In genomic region chr7:130325983-130326433, GRCm38 (mm10) we compare ENCODE assay signal across 8 mouse cellular contexts.
DNase-seq lines count a peak whose midpoint lies in the region; ATAC-seq and TF ChIP-seq lines count a peak whose summit lies in the region.

No protein-coding gene starts in this region.

- H3K9me3 ChIP-seq in heart, embryonic 11.5 days (replicated peaks; ENCODE audit: control insufficient read depth, low read length): no peaks in the 10 kb centered on the region
- no peaks in the 10 kb centered on the region for H3K9me3 ChIP-seq in heart, embryonic 14.5 days (ENCODE audit: control insufficient read depth, low read length)
- no peaks in the 10 kb centered on the region for H3K9me3 ChIP-seq in midbrain, embryonic 11.5 days (ENCODE audit: control insufficient read depth, low read length)

- TF ChIP-seq CTCF in lung, adult 2 months (IDR thresholded peaks at IDR 0.05; ENCODE audit: insufficient read depth, low read length): no peak

- 64% methylated on average over 15 of the region's 15 CpGs for WGBS in heart, embryonic 11.5 days (ENCODE audit: insufficient replicate concordance)
- WGBS in heart, embryonic 14.5 days: 54% methylated on average over 15 of the region's 15 CpGs
- 32% methylated on average over 15 of the region's 15 CpGs for WGBS in lung, adult 2 months
- WGBS in midbrain, embryonic 11.5 days: 91% methylated on average over 15 of the region's 15 CpGs

- no peak overlapping the region for H3K4me3 ChIP-seq in heart, embryonic 11.5 days (ENCODE audit: low read depth, low read length)
- no peak overlapping the region for H3K4me3 ChIP-seq in heart, embryonic 14.5 days (ENCODE audit: control insufficient read depth in 1 of 2, insufficient read depth in 1 of 2, low read depth in 1 of 2, low read length in 2 of 2)
- no peak overlapping the region for H3K4me3 ChIP-seq in lung, adult 2 months (replicated peaks; ENCODE audit: extremely low read depth, low read depth, low read length)
- H3K4me3 ChIP-seq in midbrain, embryonic 11.5 days (ENCODE audit: low read depth, low read length): no peak overlapping the region

- no peaks in the 10 kb centered on the region for H3K4me1 ChIP-seq in heart, embryonic 11.5 days (ENCODE audit: control insufficient read depth, insufficient read depth, low read length)
- peaks cover 5 to 13% of the 10 kb centered on the region in 2 experiments; a peak in 3 of 4 replicates for H3K4me1 ChIP-seq in heart, embryonic 14.5 days (ENCODE audit: control insufficient read depth in 2 of 2, insufficient read depth in 2 of 2, low read length in 2 of 2)
- H3K4me1 ChIP-seq in lung, adult 2 months (ENCODE audit: control insufficient read depth, insufficient read depth, low read length): no peaks in the 10 kb centered on the region
- peaks cover 14% of the 10 kb centered on the region for H3K4me1 ChIP-seq in midbrain, embryonic 11.5 days (ENCODE audit: control insufficient read depth, insufficient read depth, low read length)

- H3K4me2 ChIP-seq in heart, embryonic 11.5 days: no peak overlapping the region
- H3K4me2 ChIP-seq in heart, embryonic 14.5 days (ENCODE audit: low read length): no peak overlapping the region
- no peak overlapping the region for H3K4me2 ChIP-seq in midbrain, embryonic 11.5 days

- H3K27ac ChIP-seq in heart, embryonic 11.5 days (ENCODE audit: low read depth, low read length): no peak overlapping the region
- no peak overlapping the region for H3K27ac ChIP-seq in heart, embryonic 14.5 days (replicated peaks in 1 of 2; ENCODE audit: control insufficient read depth in 1 of 2, insufficient read depth in 1 of 2, low read depth in 2 of 2, low read length in 2 of 2)
- H3K27ac ChIP-seq in midbrain, embryonic 11.5 days (ENCODE audit: low read depth, low read length): no peak overlapping the region

- no peak for ATAC-seq in heart, embryonic 11.5 days (replicated peaks; ENCODE audit: insufficient number of reproducible peaks, low FRiP score, low TSS enrichment)
- peak; percentile 57; the same call in 1 of the 2 replicates for ATAC-seq in heart, embryonic 14.5 days (ENCODE audit: insufficient number of reproducible peaks, insufficient read depth, low FRiP score, low read depth)
- no peak for ATAC-seq in midbrain, embryonic 11.5 days (ENCODE audit: low FRiP score)

- H3K27me3 ChIP-seq in heart, embryonic 11.5 days (ENCODE audit: control insufficient read depth, insufficient read depth, low read length): peaks cover 41% of the 10 kb centered on the region
- peaks cover 39% of the 10 kb centered on the region for H3K27me3 ChIP-seq in heart, embryonic 14.5 days (ENCODE audit: control insufficient read depth, insufficient read depth, low read length)
- H3K27me3 ChIP-seq in midbrain, embryonic 11.5 days (ENCODE audit: control insufficient read depth, insufficient read depth, low read length): peaks cover 16% of the 10 kb centered on the region; the same call in 1 of the 2 replicates

- H3K36me3 ChIP-seq in heart, embryonic 11.5 days (ENCODE audit: control insufficient read depth, insufficient read depth, low read length): no peaks in the 10 kb centered on the region
- H3K36me3 ChIP-seq in heart, embryonic 14.5 days (ENCODE audit: control insufficient read depth, insufficient read depth, low read length): no peaks in the 10 kb centered on the region
- no peaks in the 10 kb centered on the region for H3K36me3 ChIP-seq in midbrain, embryonic 11.5 days (ENCODE audit: control insufficient read depth, insufficient read depth, low read length)

- no peak for TF ChIP-seq POLR2A in lung, adult 2 months (IDR thresholded peaks at IDR 0.05; ENCODE audit: borderline replicate concordance, extremely low read depth, low read depth, low read length)

- DNase-seq in heart, adult 18-20 months: peak; percentile 42 to 65
- peak; percentile 25 for DNase-seq in R1 (ENCODE audit: low read depth, low spot score)
- DNase-seq in lung, adult 2 months: peak; percentile 64
- DNase-seq in embryo, embryonic 11 days: no peak
- no peak for DNase-seq in midbrain, embryonic 11.5 days (ENCODE audit: low spot score, missing footprints)
- no peak for DNase-seq in left cerebral cortex, adult 18-20 months (ENCODE audit: low spot score in 2 of 2)

- no peak overlapping the region for H3K9ac ChIP-seq in heart, embryonic 11.5 days (ENCODE audit: low read depth, low read length)
- no peak overlapping the region for H3K9ac ChIP-seq in heart, embryonic 14.5 days (ENCODE audit: low read length)
- no peak overlapping the region for H3K9ac ChIP-seq in midbrain, embryonic 11.5 days (ENCODE audit: low read length)

Comparison
In these comparisons a context has a peak if more than half of its experiments do, and no peak if none do; other contexts are left out.
1. DNase-seq: peak in heart, adult 18-20 months (2 of 2), R1 (single experiment) and lung, adult 2 months (single experiment); none in embryo, embryonic 11 days (single experiment), midbrain, embryonic 11.5 days (single experiment) and left cerebral cortex, adult 18-20 months (0 of 2).